Mouse (Mus musculus) liver, embryonic 14.5 days (tissue): ENCODE results near the gene Cds2. TPM values are rescaled to one million over a fixed set of nuclear protein-coding genes. Genes with fewer than 3 reads are reported as not detected.

Experiments
- ATAC-seq: fragments of 200-750 bp; cut with Nextera tagmentation; 2 replicates; pipeline ENCODE4 v1.8.0; 2017; ENCODE audit warnings: moderate number of reproducible peaks, mild to moderate bottlenecking, moderate library complexity; ENCODE audit not compliant: insufficient read depth
- DNase-seq, 3 experiments: peaks; one replicate each; pipeline ENCODE4 v3.0.0-alpha.2; 2012 to 2013; ENCODE audit warnings: low read depth in 3 of 3, low spot score in 3 of 3
- H3K27ac ChIP-seq: fragments of 300-500 bp; sonication (generic); 2 replicates; pipeline ENCODE4 v1.5.1; 2014; ENCODE audit warnings: moderate library complexity, mild to moderate bottlenecking, control low read depth, inconsistent platforms
- H3K27me3 ChIP-seq: fragments of 300-500 bp; sonication (generic); 2 replicates; pipeline ENCODE4 v1.6.1; 2014; ENCODE audit warnings: mild to moderate bottlenecking, low read length, moderate library complexity; ENCODE audit not compliant: control insufficient read depth, insufficient read depth
- H3K36me3 ChIP-seq: fragments of 300-500 bp; sonication (generic); replicated peaks from 2 replicates; pipeline ENCODE4 v1.6.1; 2014; ENCODE audit warnings: low read depth; ENCODE audit not compliant: control insufficient read depth, insufficient read depth
- H3K4me1 ChIP-seq, 2 experiments: fragments of 200-500 bp in 1 of 2; fragments of 300-500 bp in 1 of 2; sonication (generic) in 1 of 2; replicated peaks; 2 replicates each; pipeline ENCODE4 v1.6.1; 2012 to 2014; ENCODE audit warnings: antibody characterized with exemption in 1 of 2, inconsistent platforms in 1 of 2, low read length in 1 of 2; ENCODE audit not compliant: control insufficient read depth in 2 of 2, insufficient read depth in 2 of 2
- H3K4me2 ChIP-seq: fragments of 300-500 bp; sonication (generic); 2 replicates; pipeline ENCODE4 v1.6.1; 2014; ENCODE audit warnings: low read depth, mild to moderate bottlenecking, control low read depth, moderate library complexity
- H3K4me3 ChIP-seq, 2 experiments: fragments of 200-500 bp in 1 of 2; fragments of 300-500 bp in 1 of 2; sonication (generic) in 1 of 2; 2 replicates each; pipeline ENCODE4 v1.5.1; 2012 to 2014; ENCODE audit warnings: low read depth in 2 of 2, low read length in 2 of 2, mild to moderate bottlenecking in 2 of 2, control low read depth in 1 of 2, inconsistent platforms in 1 of 2, moderate library complexity in 1 of 2; ENCODE audit not compliant: insufficient read depth in 1 of 2
- H3K9ac ChIP-seq: fragments of 300-500 bp; sonication (generic); replicated peaks from 2 replicates; pipeline ENCODE4 v1.6.1; 2014; ENCODE audit warnings: mild to moderate bottlenecking, control low read depth, moderate library complexity
- H3K9me3 ChIP-seq: fragments of 300-500 bp; sonication (generic); 2 replicates; pipeline ENCODE4 v1.6.1; 2016; ENCODE audit warnings: low read length, mixed read lengths; ENCODE audit not compliant: control insufficient read depth
- CTCF ChIP-seq: IDR thresholded peaks from 2 replicates; pipeline ENCODE4 v1.5.1; 2016; ENCODE audit warnings: antibody characterized with exemption, low read depth, control low read depth
- EP300 ChIP-seq: IDR thresholded peaks from 2 replicates; pipeline ENCODE4 v1.6.1; 2016; ENCODE audit warnings: antibody characterized with exemption, low read depth
- WGBS: fragments of 180-500 bp; shearing (Covaris S2); extraction: QIAGEN DNeasy Blood & Tissue Kit; methylation state at CpG from one replicate; pipeline ENCODE4 v1.1.7; 2014; ENCODE audit not compliant: insufficient replicate concordance; 5-methylcytosine and 5-hydroxymethylcytosine counted together
- polyA plus RNA-seq, 2 experiments: library from polyadenylated mRNA; depleted of rRNA in 1 of 2; stranded (reverse) in 1 of 2; unstranded in 1 of 2; fragments of >200 nt; fragmentation: Nextera tagmentation in 1 of 2; extraction: Ambion mirVana in 1 of 2; gene quantifications; 2 replicates each; pipeline versions ENCODE4 v1.2.1 to v1.2.3; 2012 to 2014

Cds2 gene
- polyA plus RNA-seq, 2 experiments = 4.6 to 10.1 TPM

DNA sequence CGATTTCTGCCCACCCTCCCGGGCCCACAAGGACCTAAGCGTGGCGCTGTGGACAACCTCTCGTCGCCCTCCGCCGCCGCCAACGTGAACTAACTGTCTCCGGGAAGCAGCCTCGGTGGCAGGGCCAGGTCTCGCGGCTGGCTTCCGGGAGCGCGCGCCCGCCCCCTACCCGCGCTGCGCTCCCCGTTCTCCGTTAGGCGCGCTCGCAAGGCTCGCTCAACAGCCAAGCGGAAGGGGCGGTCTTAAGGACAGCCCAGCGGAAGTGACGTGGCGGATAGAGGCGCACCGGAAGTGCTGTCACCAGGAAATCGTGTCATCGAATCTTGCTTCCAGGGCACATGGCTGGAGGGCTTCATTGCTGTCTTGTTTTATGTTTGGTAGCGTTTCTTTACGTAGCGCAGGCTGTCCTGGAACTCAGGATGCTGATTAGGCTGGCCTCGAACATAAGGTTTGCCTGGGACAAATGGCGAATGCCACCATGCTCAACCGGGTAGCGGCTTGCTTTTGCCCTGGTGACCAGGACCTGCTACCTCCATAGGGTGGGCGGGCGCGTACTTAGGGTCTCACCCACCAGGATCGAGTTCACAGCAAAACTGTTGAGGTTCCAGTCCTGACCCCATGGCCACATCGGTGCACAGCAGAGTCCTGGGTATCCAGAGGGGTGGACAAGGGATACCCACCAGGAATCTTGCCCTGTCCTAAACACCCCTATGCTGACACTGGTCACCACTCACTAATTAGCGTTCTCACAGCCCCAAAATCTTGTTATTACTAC, 15.2 kb upstream of the Cds2 start, which contains the start of gene Tmem230:
TSS of gene Tmem230 (minus strand) at position 269 of the 775 bp plus-strand sequence.
- peak within 1 kb of the TSS; percentile 65 to 71 for H3K4me3 ChIP-seq
- ATAC-seq (peak; percentile 81), DNase-seq (peak; percentile 87 to 92 (median 91))
- peaks cover 66% of the 10 kb centered on the region for H3K36me3 ChIP-seq
- no peaks in the 10 kb centered on the region for H3K27me3 ChIP-seq
- peak within 1 kb of the TSS; percentile 91 for H3K9ac ChIP-seq
- H3K4me2 ChIP-seq = peak within 1 kb of the TSS; percentile 73
- WGBS = 5% methylated on average over 50 of the region's 50 CpGs
- H3K9me3 ChIP-seq = no peaks in the 10 kb centered on the region
- TF ChIP-seq EP300 = no peak; the same call in 1 of the 2 replicates
- TF ChIP-seq CTCF = peak; percentile 37; the same call in 1 of the 2 replicates
- peak within 1 kb of the TSS; percentile 71 for H3K27ac ChIP-seq
- H3K4me1 ChIP-seq = peaks cover 12 to 13% of the 10 kb centered on the region in 2 experiments

DNA sequence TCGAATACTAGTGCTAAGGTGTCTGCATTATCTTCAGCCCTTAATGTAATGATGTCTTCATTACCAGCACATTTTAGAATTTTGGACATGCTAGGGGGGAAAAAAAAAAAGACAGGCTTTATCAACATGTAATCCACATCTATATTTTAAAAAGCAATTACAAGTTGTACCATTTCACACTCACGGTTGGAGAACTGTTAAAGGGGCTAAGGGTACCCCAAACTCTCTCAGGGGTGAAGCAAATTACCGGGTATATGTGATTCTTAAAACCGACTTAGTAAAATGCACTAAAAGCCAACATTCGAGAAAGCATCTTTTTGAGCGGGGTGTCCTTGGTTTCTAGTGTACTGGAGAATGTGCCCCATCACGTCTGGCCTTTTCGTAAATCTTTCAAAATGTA, 11.0 kb upstream of the Cds2 start:
- WGBS = 5% methylated on average over 8 of the region's 8 CpGs
- Histone ChIP-seq H3K4me3 (peak overlapping the region; percentile 87 to 90), H3K27me3 (no peaks in the 10 kb centered on the region), H3K9ac (peak overlapping the region; percentile 96), H3K4me1 (peaks cover 10 to 13% of the 10 kb centered on the region in 2 experiments), H3K4me2 (peak overlapping the region; percentile 76), H3K9me3 (no peaks in the 10 kb centered on the region), H3K27ac (peak overlapping the region; percentile 71), H3K36me3 (peaks cover 33% of the 10 kb centered on the region)
- DNase-seq (no peak), ATAC-seq (no peak)
- TF ChIP-seq CTCF (no peak), EP300 (no peak)

DNA sequence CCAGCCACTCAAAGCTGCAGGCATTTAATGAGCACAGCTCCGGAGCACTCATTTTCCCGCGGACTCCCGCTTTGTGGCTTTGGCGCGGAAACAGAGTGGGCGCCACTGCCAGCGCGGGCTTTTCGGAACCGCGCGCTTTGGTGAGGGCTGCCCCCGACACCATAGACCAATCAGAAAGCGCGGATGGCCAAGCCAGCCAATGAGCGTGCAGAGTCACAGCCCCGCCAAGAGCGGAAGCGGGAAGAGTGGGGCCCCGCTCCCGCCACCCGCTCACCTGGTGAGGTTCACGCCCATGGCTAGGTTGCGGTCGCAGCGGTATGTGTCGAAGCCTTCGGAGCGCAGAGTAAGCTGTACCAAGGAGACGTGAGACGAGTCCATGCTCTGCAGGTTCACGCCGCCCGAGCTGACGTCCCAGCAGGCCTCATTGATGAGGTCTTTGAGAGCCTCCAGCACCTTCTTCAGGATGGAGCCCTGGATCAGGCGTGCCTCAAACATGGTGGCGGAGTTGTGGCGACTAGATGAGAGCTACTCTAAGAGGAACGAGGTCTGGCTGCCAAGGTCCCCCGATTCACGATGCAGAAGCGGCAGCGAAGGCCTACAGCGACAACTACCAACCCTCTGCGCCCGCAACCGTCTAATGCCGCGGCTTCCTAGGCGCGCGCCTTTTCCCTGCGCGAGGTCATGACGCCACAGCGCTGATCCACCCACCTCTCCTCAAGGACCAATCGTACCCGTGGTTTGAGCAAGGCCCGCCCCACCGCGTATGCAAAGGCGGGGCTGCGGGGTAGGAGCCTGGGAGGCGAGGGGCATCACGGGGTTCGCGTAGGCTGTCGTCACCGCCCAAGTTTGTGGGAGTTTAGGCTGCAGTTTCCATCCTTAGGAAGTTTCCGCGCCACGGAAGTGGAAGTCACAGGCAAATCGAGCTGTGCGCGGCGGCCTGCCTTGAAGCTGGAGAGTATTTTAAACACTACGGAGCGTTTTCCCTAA, 10.1 kb upstream of the Cds2 start, which contains the start of gene Pcna:
TSS of gene Pcna (minus strand) at position 773 of the 987 bp plus-strand sequence.
- DNase-seq (peak; percentile 96 to 98 (median 97)), ATAC-seq (peak; percentile 97)
- no peaks in the 10 kb centered on the region for H3K27me3 ChIP-seq
- peak within 1 kb of the TSS; percentile 87 to 90 for H3K4me3 ChIP-seq
- peak; percentile 56; the same call in 1 of the 2 replicates for TF ChIP-seq EP300
- TF ChIP-seq CTCF = no peak
- peaks cover 33% of the 10 kb centered on the region for H3K36me3 ChIP-seq
- peaks cover 9 to 12% of the 10 kb centered on the region in 2 experiments for H3K4me1 ChIP-seq
- under 1% methylated on average over 79 of the region's 79 CpGs for WGBS
- peak within 1 kb of the TSS; percentile 96 for H3K9ac ChIP-seq
- H3K4me2 ChIP-seq = peak within 1 kb of the TSS; percentile 76
- peak within 1 kb of the TSS; percentile 87 for H3K27ac ChIP-seq
- no peaks in the 10 kb centered on the region for H3K9me3 ChIP-seq

DNA sequence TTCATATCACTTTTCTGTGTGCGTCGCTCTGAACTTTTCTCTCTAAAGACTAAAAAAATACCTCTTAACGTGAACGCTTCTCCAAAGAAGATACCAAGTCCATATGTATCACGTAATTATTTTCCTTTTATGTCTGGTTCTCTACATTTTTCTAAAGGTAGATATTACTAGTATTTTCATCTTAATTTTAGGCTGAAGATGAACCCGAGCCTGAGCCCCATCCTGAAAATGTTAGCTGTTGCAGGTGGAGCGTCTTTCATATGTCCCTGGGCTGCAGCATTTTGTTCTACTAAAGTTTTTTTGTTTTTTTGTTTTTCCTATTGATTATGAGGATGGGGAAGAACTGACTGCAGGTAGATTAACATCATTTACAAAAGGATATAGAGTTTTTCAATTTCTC, 9.3 kb upstream of the Cds2 start:
- Histone ChIP-seq H3K27ac (peak overlapping the region; percentile 87), H3K4me1 (peaks cover 3 to 4% of the 10 kb centered on the region in 2 experiments), H3K4me2 (peak overlapping the region; percentile 76), H3K9me3 (no peaks in the 10 kb centered on the region), H3K36me3 (peaks cover 26% of the 10 kb centered on the region), H3K4me3 (peak overlapping the region; percentile 61 to 87), H3K9ac (peak overlapping the region; percentile 83), H3K27me3 (no peaks in the 10 kb centered on the region)
- no peak for TF ChIP-seq CTCF
- no peak for TF ChIP-seq EP300
- ATAC-seq (no peak), DNase-seq (no peak)
- WGBS = under 1% methylated on average over 7 of the region's 7 CpGs
